Mouse (Mus musculus): ENCODE measurements around the gene Dcst1. TPM values are rescaled to one million over a fixed set of nuclear protein-coding genes. Genes with fewer than 3 reads are reported as not detected.

The Dcst1 gene
- total RNA-seq, 4 experiments from 2014 or later: 0.20 to 2.2 (median 0.97) TPM

DNA sequence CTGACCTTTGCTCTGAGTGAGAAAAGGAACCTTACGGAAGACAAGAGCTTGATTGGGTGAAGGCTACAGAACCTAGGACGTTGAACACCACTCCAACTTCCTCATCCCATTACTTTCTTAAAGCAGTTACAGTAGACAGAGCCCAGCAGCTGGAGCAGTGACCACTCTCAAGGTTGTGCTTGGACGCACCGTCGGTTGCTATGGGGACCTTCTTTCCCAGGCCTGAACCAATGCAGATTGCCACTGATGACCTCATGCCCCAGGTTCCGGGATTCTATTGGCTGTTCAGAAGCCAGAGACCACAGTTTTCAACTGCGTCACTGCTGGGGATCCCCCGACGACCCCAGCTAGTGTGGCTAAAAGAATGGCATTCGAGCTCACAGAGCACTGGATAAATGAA is 34.1 kb downstream of the Dcst1 start:
- DNase-seq: peak; percentile 55

DNA sequence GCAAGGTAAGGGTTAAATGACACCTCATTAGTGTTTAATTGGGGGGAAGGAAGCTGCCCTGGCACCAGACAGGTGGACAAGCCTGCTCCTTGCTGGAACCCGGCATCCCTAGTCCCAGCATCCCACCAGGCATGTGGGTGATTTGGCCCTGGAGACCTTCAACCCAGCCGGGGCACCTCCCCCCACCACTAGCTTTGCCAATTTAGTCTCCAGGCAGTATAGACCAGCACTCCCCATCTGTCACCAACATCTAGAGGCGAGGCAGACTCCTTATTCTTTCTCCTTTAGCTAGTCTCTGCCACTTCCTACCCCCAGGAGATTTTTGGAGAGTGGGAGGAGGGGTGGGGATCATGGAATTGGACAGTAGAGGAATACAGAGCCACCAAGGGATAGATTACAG is 34.7 kb downstream of the Dcst1 start:
- no peak for DNase-seq

DNA sequence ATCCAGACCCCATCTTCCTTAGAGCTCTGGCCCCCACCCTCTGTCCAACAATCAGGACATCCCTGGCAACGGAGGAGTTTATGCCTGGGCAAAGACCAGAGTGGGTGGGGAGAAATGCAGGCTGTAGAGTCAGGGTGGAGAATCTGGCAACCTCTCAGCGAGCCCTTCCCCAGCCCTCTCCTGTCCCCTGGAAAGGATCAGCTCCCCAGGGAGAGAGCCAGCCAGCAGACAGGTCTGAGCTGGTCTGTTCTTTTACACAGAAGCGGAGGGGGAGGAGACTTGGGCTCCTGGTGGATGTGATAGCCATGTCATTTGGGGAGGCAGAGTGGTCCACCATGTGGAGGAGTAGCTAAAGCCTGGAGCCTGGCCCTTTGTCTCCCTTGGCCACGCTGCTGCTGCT is 36.4 kb downstream of the Dcst1 start:
- no peak for DNase-seq

DNA sequence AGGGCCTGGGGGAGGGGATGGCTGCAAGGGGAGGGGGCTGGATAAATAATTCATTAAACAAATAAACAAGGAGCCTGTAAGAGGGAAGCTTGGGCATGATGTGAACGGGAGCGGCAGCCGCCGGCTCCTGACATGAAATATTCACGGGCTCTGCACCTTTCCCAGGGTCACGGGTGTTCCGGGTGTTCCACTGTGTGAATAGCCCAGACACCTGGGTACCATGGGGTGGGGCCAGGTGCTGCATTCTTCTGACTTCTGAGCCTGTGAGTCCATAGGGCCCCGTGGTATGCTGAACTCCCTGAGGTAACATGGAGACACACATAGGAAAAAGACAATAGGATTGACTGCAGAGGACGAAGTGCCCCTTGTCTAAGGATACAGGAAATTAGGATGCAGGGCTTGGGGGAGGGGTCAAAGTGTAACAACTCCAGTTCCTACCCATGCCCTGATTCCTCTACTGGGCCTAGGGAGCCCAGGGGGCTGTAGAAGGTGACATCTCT is 37.6 kb downstream of the Dcst1 start:
- no peak for DNase-seq

DNA sequence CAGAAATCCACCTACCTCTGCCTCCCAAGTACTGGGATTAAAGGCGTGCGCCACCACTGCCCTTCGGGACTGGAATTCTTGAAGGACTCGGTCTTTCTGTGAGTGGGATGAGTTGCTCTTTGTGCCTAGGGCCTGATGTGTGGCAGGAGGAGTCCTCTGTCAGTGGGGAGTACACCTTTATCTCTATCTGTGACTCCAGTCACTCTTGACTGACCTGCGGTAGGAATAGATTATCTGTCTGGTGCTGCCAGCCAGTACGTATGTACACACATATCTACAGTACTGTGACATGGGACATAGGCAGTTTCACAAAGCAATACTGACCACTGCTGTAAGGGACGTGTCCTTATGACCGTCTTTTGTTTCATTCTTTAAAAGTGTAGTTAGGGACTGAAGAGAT is 39.2 kb downstream of the Dcst1 start:
- DNase-seq: no peak

DNA sequence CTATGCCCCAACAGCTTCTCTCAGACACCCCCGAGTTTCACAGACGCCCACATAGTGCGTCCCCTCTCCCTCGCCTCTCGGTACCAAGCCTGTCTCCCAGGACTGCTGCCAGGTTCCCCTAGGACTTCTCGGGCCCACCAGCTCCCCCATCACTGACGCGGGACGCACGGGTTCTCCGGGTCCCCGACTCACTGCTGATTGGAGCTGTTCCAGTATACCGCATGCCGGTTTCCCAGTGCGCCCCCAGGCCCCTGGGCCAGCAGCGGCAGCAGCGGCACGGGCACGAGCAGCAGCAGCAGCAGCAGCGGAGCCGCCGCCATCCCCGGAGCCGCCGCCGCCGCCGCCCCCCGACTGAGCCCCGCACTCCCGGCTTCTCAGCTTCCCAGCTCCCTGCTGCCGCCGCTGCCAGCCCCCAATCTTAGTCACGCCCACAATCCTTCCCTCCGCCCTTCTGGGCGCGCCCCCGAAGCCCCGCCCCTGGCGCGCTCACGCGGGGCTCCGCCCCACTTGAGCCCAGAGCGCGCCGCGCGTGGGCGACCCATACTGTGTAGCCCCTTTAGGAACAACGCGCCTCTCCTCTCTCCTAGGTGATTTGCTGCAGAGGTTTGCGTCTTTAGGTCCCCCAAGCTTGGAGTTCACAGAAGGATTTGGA is 42.4 kb downstream of the Dcst1 start, which contains the start of gene Efna3:
TSS of gene Efna3 (minus strand) at position 452 of the 652 bp plus-strand sequence.
- DNase-seq: peak; percentile 53

DNA sequence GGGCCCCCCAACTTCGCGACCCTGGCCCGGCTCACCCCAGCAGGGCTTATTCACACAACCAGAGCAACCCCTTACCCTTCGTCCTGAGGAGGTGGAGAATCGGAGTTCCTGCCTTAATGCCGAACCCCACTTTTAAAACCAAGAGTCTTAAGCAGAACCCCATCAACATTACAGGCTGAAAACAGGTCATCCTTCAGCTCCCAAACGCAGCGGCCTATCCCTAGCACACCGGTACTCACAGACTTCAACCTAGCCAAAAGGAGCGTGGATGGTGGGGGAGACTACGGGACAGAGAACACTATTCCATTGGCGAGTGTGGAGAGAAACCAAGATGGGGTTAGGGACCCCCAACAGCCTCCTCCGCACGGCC is 42.9 kb downstream of the Dcst1 start:
- DNase-seq: no peak

DNA sequence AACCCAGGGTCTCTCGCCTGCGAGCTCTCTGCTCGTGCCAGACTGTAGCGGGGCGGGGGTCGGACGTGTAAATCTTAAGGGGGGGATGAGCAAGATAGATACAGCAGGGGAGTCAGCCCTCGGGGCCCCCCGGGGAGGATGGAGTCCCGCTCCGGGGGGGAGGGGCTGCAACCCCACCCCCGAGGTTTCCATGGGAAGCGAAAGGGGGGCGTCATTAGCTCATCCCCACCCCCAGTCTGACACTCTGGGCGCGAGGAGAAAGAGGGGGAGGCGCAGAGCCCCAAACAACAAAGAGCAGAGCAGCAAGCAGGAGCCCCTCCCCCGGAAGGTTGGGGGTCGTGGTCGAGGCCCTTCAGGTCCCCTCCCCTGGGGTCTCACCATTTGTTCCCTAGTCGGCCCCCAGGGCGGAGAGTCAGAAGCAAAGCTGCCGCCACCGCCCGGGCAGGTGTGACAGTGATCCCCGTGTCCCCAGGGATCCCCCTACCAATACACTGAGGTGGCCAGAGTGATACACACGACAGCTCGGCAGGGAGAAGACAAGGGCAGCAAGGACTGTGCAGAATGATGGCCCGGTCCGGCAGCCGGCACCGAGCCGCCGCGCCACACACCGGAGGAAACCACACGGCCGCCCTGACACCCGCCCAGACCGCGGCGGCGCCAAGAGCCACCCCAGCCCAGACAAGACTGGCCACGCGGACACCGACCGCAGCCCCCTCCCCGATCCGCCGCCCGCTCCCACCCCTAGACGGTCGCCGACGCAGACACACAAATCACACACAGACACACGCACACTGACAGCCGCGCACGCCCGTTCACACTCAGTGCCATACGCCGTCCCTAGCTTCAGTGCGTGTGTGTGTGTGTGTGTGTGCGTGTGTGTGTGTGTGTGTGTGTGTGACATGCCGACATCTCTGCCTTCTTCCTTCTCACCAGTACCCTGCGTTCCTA is 43.6 kb downstream of the Dcst1 start:
- no peak for DNase-seq

DNA sequence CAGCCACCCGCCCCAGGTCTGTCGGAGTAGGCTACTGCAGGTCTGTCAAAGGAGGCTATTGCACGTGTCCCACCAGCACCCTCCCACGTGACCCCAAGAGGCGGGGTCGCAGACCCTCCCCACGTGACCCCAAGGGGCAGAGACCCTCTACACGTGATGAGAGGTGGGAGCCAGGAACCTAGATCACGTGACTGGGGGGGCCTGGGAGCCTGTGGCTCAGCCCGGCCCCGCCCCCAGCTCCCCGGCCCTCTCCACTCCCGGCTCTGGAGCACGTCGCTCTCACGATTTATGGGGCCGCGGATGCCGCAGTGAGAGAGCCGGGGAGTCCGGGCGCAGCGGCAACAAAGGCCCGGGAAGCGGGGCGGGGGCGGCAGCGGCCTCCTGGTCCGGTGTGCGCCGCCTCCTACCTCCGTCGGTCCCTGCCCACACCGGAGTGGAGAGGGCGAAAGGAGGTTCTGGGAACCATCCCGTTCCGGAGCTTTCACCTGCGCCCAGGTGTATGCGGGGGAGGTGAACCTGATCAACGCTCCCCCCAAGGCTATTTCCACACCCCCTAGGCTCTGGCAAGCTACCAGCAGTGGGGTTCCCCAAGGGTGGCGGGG is 44.4 kb downstream of the Dcst1 start:
- no peak for DNase-seq

DNA sequence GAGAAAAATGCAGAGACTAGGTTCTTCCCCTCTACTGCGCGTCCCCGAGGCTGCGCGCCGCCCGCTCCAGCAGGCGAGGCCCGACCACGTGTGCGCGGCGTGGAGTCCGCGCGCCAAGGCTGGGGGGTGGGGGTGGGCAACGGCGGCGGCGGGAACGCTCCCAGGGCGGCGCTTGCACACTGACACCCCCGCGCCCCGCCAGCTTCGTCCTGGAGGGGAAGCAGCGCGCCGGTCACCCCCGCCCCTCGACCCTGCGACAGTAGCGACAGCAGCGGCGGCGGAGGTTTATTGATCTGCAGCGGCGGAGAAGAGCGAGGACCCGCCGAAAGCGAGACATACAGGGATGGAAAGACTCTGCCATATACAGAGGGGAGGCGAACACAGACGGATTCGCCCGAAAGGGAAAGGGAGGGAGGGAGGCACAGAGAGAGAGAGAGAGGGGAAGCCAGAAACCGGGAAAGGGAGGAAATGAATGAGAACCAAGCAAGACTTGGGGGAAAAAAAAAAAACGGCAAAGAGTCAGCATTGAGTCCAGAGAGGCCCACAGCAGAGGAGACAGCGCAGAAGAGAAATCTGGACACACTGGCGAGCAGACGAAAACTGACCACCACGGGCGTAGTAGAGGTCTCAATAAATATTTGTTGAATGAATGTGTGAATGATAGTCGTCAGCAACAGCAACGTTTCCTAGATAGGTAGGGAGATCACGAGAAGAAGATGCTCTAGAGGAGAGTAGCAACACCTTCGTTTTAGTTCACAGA is 45.3 kb downstream of the Dcst1 start:
- DNase-seq: no peak

DNA sequence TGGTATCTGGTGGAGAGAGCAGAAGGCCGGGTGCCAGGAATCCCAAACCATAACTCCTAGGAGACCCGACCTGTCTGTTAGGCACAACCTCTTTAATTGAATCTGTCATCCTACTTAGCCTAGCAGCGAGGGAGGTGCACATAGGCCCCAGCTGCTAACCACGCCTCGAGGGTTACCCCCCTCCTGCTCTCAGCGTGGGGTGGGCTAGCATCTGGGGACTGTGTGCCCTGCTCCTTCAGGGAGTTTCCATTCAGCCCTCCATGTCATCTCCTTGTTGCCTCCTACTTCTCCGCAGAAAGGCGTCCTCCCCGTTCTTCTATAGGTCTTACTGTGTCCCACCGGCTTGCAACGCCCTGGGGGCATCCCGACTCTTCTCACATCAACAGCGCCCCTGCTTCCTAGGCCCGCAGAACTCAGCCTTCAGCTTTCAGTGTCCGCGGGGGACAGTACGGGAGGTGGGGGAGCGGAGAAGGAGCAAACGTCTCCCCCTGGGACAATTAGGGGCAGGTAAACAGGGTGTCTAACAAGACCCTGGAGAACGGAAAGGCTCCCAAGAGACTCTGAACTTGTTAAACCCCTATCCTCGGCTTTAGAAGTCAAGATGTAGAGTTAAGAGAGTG is 46.0 kb downstream of the Dcst1 start:
- no peak for DNase-seq

DNA sequence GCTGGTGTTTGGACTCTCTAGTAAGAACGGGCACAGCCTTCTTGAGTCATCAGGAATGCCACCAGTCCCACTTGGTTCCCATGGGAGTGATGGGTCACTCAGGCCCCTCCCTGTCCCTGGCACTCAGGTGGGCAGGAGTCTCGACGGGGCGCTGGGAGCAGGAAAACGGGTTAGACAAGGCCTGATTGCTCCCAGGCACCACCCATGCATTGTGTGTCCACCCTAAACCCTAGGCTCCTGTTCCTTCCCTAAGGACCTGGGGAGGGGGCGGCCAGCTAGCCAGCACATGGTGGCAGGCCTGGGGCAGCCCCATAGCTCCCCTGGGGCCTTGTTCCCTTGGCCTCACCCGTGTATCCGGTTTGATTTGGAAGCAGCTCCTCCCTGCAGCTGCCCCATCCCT is 46.7 kb downstream of the Dcst1 start:
- DNase-seq: no peak

DNA sequence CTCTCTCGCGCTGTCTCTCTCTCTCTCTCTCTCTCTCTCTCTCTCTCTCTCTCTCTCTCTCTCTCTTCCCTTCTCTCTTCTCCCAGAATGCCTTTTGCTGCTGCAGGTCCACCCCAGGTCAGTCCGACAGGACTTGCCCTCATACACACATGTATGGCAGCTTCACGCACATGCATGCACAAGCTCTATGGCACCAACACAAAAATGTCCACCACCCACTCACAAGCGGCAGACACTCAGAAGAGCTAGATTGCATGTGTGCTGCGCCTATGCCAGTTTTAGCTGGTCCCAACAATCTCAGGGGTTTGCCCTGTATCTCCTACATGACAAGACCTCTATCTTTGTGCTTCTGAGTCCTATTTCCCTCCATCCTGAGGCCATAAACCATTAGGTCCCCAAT is 47.8 kb downstream of the Dcst1 start:
- DNase-seq: no peak

DNA sequence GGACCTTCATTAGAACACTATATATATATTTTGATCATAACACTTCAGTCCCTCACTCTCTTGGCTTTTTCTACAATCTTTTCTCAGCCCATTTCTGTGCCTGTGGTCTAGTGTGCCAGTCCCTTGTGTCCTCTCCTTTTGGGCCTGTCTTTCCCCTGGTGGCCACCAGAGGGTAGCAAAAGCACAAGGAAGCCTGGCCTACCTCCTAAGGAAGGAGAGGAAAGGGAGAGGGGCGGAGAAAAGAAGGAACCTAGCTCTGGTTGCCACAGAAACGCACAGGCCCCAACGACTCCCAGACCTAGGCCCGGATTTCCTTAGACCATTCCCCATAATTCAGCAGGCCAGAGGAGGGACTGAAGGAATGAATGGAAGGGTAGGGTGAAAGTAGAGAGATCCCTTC is 48.2 kb downstream of the Dcst1 start:
- peak; percentile 65 for DNase-seq

DNA sequence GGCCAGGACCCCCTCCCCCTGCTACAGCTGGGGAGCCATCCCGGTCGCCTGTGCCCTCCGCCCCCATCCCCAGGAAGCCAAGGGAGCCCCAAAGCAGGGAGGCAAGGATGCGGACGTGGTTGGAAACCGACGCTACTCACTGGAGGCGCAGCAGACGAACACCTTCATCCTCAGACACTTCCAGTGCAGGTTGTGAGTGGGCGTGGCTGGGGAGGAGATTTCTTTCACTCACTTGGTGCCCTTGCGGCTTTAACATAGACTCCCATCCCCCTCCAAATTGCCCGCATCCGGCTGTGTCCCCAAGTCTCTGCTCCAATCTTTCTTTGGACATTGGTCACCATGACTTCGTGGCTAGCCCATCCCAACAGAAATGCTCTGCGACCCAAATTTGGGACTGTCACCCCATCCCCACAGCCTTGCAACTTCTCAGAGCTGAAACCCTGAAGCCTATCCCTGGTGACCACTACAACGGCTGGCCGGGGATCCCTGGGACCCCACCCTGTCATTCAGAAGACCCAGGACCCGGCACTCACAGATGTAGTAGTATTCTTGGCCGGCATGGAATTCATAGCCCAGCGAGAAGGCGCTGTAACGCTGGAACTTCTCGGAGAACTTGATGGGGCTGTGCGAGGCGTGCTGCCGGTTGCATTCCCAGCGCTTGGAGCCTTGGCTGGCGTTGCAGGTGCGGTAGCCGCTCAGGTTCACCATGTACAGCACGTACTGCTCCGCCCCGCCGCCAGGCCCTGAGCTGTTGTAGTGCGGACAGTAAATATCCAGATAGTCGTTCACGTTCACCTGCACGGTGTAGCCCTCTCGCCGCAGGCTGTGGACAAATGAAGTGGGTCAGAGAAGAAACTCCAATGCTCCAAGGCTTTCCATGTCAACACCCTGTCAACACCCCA is 48.9 kb downstream of the Dcst1 start:
- no peak for DNase-seq

DNA sequence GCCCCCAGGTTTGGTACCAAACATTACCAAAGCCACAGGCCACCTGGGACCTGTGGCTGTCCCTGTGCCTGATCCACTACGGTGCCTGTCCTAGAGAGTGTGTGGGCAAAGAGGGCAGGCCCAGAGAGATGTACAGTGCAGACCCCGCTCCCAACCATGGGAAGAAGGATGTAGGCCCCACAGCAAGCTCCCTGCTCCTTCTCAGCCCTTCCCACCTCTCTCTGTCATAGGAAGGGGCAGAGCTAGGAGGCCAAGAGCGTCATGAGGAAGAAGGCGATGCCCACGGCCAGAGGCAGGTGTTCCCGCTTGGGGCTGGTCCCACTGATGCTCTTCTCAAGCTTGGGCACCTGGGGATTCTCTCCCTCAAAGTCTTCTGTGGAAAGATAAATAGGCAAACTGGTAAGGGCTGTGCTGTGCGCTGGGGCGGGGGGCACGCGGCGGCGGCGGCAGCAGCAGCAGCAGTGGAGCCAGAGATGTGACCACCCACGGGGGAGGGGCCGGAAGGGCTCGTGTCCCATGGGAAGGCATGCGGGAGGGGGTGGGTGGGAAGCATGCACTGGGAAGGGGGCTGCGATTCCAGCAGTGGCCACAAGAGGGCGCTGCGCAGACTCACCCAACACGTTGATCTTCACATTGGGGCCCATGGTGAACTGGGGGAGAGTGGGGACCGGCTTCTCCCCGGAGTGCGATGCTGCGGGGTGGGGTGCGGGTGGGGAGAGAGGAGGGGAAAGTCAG is 49.7 kb downstream of the Dcst1 start:
- DNase-seq: peak; percentile 53

DNA sequence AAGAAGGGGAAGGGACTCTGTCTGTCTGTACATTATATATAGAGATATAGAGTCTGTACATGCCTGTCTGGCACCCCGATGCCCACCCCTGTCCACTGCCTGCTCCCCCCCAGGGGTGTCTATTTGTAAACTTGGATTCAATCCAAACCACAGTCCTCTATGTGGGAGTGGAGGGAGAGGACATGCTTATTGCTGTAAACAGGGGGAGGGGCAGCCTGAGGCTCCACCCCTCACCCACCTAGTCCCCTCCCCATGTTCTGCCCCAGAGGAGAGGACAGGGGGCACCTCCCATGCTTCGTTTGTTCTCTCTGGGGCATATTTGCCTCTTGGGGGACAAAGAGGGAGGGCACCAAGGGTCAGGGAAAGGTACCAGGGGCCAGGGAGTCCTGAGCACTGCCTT is 50.3 kb downstream of the Dcst1 start:
- no peak for DNase-seq

DNA sequence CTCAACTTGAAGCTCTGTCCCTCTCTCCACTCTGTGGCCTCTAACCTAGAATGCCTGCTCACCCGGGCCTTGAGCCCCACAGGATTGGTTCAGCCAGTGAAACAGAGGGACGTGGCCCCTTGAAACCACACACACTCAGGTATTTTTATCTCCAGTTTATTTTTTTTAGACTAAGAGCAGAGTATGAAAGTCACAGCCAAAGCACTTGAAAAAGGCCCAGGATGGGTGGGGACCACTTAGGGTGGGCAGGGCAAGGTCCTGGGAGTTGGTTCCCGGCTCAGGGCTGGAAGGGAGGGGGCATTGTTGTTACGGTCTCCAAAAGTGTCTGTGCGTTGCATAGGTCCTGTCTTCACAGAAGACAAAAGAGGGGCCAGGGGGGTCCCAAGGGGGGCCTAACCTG is 50.7 kb downstream of the Dcst1 start:
- no peak for DNase-seq

DNA sequence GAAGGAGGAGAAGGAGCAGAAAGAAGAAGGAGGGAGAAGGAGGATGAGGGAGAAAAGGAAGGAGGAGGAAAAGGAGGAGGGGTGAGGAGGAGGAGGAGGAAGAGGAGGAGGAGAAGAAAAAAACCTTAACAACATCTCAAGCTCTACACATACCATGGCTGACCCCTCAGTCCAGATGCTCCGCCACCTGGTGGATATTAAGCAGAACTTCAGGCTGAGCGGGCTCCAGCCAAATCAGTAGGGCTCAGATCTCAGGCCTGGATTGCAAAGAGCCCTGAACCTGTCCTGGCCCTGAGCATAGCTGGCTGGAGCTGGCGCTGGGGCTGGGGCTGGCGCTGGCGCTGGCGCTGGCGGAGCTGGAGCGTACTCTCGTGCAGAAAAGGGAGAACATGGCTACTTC is 57.0 kb downstream of the Dcst1 start:
- peak; percentile 55 for DNase-seq

Data from adrenal gland, adult 8-10 months (tissue).